Mouse (Mus musculus): ENCODE measurements around the gene Cdh7. TPM values are rescaled to one million over a fixed set of nuclear protein-coding genes. Genes with fewer than 3 reads are reported as not detected.
"Not testable (repeated sequence)": the region's sequence is repeated elsewhere in the genome, so short reads cannot be mapped to it uniquely, and the experiment has no call there.

The Cdh7 gene
- total RNA-seq (2015; ENCODE audit: low replicate concordance), result 0.36 TPM in 1 of 2 replicates, not detected in the other
- not detected in 2 replicates for total RNA-seq (2017; ENCODE audit: low replicate concordance)

DNA sequence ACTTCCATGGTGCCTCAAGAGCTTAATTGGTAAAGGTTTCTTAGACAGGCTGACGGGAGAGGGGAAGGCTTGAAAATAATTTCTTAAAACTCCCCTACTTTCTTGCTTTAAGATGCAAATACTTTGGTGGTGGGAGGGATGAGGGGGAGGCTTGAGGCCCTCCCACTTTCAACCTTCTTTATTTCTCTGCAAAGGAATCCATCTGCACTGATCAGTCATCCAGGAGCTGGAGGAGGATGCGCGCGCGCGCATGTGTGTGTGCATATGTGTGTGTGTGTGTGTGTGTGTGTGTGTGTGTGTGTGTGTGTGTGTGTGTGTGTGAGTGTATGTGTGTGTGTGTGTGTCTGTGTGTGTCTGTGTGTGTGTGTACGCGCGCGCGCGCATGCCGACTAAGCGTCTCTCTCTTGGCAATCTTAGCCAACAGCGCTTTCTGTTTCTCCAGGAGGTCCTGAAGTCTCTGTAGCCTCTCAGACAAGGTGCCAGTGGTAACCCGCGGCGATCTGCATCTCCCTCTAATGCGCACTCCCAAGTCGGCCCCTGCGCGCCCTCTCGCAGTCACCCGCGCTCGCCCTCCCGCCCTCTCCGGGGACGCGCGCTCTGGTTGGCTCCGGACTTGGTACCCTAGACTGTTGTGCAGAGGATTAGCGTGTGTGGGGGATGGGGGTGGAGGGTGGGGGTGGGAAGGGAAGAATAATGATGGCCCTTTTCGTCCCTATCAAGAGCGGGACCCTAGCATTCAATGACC lies at the start of gene Cdh7:
Gene Cdh7 (plus strand): TSS at position 368 of the 745 bp plus-strand sequence.
- no peak for ATAC-seq (replicated peaks; ENCODE audit: low FRiP score, poor library complexity, severe bottlenecking)

DNA sequence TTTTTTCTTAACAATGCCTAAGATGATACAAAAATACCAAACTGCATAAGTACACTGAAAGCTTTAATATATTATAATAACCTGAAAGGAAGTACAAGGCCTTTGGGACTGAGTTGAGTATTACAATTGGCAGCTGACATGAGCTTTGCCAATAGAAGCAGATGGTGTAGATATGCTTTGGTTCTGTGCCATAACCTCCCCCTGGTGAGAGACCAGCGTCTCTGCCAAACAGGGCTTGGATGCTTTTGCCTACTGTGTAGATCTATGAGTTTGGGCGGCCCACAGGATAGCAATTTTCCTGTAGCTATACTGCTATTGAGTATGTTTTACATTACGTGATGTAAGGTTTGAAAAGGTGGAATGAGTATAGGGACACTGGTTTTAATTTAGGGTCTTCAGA lies 49.6 kb upstream of the Cdh7 start:
- no peak for ATAC-seq (replicated peaks; ENCODE audit: low FRiP score, poor library complexity, severe bottlenecking)

- no peak for ATAC-seq (replicated peaks; ENCODE audit: low FRiP score, poor library complexity, severe bottlenecking)
Measured at GRCm38 (mm10) chr1:109948571-109948970, 33.7 kb upstream of the Cdh7 start.

DNA sequence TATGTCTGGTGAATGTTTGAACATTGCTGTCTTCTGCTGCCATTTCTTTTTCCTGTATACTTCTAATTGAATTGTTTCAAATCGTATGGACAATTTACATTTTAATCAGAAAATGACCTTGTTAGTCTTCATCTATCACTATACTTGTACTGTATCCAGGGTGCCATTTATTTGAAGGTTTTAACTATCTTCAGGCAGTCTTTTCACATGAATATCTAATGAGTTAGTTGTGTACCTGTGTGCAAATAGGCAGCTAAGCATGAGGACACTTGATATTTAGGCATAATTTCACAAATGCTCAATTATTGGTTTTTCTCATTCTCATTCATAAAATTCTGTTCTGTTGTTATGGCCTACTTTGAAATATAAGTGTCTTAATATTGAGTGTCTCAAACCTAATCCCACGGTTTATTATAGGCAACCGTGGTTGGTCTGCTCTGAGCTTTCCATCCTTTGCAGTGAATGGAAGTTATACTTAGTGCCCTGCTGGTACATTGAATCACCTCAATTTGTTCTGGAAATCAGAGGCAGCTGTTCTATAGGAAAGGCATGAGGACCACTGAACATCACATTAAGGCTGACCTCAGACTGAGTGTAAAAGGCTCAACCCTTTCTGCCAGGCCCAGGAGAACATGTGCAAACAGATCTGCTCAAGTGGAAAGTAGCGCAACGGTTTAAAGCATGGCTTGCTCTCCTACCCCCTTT lies 10.4 kb upstream of the Cdh7 start:
- ATAC-seq (replicated peaks; ENCODE audit: low FRiP score, poor library complexity, severe bottlenecking), result no peak

- ATAC-seq (replicated peaks; ENCODE audit: low FRiP score, poor library complexity, severe bottlenecking), result no peak
Measured at GRCm38 (mm10) chr1:109972426-109973015, 9.7 kb upstream of the Cdh7 start.

DNA sequence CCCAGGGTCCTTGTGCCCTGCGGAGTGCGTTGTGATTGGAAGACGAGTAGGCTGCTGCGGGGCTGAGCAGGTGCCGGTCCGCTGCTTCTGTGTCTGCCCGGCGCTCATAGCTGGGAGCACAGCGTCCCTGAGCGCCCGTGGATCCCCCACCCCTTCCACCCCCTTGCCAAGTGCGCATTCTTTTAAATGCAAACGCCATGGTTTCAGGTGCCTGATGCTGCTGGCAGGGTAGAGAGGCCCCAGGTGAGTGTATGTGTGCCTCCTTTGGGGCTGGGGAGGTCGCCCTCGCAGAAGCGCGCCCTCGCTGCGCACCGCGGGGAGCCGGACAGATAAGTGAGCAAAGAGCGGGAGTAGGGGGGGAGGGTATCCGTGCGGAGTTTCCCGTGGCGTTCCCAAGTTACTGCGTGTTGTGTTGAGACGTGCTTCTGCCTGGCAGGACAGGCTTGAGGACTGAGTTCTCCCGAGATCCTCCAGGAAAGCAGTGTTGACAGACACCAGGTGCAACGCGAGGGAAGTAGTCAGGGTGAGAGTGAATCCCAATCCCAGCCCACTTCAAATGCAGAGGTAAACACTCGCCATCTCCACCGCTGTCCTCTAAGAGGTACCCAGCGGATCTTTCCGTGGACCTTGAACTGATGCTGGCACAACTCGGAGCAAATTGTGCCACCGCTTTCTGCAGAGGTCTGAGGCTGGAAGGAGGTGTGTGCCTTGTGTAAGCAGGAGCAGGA lies 742 bp downstream of the Cdh7 start:
- no peak for ATAC-seq (replicated peaks; ENCODE audit: low FRiP score, poor library complexity, severe bottlenecking)

GRCm38 (mm10) chr1:109983537-109983912 lies 1.3 kb downstream of the Cdh7 start:
- no peak for ATAC-seq (replicated peaks; ENCODE audit: low FRiP score, poor library complexity, severe bottlenecking)

DNA sequence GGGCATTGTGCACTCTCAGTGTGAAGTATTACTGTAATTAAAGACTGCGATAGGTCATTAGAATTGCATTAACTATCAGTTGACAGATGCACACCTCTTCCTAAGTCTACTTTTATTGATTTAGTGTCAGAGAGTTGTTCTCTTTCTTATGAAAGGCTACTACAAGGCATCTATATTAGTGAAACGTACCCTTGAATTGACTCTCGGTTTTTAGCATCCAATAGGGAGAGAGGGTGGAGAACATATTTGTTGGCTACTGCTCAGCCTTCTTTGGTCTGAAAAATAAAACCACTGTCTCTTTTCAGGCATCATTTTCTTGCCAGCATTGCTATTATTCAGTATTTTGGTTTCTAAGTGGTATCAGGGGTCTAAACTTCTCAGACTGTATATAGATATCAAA lies 2.5 kb downstream of the Cdh7 start:
- no peak for ATAC-seq (replicated peaks; ENCODE audit: low FRiP score, poor library complexity, severe bottlenecking)

DNA sequence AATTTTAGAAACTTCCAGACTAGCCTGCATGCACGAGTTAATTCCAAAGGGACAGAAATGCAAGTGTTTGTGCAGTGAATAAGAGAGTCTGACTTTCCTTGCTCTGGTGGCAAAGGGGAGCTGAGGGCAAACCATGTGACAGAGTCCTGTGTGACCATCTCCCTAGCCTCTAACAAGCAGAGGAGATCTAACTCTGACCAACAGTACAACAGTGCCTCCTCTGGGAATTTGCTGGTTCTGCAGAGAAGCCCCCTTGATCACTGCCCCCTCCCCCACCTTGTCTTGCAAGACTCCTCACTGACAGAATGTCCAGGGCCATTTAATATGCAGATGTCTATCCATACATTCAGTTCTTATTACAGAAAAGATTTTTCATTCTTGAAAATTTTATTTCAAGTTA lies 3.2 kb downstream of the Cdh7 start:
- ATAC-seq (replicated peaks; ENCODE audit: low FRiP score, poor library complexity, severe bottlenecking), result no peak

DNA sequence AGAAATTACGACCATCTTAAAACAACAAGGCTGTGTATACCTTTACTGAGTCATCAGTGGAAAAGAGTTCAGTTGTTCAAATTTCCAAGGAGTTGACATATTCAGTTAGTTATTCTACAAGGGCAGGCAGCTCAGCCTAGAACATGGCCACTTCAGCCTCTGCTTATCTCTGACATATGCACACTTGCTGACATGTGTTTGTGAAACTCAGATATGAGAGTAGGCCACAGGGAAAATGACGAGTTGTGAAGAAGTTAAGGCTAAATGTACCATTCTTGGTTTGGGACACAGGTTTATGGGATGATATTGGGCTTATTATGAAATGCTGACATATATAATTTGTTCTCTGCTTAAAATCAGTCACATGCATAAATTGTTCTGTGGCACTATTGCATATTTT lies 7.3 kb downstream of the Cdh7 start:
- ATAC-seq (replicated peaks; ENCODE audit: low FRiP score, poor library complexity, severe bottlenecking), result no peak

GRCm38 (mm10) chr1:109993906-109994305 lies 11.7 kb downstream of the Cdh7 start:
- no peak for ATAC-seq (replicated peaks; ENCODE audit: low FRiP score, poor library complexity, severe bottlenecking)

DNA sequence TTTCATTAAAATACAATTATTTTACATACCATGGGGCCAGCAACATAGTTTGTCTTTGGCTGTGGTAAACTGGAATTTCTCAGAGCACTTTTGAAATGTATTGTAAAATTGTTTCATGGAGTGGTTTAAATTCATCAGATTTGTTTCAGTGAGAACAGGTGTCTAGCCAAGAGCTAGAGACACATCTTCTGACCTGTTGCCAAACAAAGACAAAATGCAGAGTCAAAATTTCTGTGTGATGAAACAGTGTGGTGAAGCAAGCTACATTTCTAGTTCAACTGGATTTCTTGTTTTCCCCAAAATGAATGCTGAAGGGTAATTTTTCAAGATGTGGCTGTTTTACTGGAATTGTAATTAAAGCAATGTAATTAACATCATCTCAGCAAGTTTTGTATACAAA lies 22.2 kb downstream of the Cdh7 start:
- no peak for ATAC-seq (replicated peaks; ENCODE audit: low FRiP score, poor library complexity, severe bottlenecking)

DNA sequence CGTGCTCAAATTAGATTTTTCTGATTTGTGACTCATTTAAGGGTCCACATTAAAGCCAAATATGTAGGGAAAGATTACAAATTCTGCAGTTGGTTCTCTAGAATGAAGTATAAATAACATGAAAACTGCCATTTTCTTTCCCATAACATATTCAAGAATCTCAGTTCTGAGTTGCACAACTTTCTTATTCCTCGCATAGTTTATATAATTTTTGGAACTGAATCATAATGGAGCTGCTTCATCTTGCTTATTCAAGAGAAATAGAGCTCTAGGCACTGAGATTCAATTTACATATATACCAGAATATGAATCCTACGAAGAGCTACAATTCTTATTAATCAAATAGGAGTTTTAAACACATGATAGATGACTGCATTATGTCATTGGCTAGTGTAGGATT lies 22.8 kb downstream of the Cdh7 start:
- no peak for ATAC-seq (replicated peaks; ENCODE audit: low FRiP score, poor library complexity, severe bottlenecking)

DNA sequence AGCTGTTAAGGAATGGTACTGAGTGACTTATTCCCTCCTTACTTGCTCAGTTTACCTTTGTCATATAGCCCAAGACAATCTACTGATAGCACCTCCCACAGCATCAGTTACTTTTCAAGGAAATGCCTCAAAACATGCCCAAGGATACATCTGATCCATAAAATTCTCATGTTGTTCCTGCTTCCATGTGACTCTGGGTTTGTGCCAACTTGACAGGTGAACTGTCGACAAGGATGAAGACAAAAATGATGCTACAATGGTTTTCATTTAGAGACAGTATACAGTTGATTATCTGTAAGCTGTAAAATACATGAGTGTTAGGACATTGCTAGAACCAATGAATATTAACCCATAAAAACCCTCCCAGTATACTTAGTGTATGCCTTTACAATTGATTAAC lies 29.9 kb downstream of the Cdh7 start:
- no peak for ATAC-seq (replicated peaks; ENCODE audit: low FRiP score, poor library complexity, severe bottlenecking)

- no peak for ATAC-seq (replicated peaks; ENCODE audit: low FRiP score, poor library complexity, severe bottlenecking)
Measured at GRCm38 (mm10) chr1:110056317-110056716, 74.1 kb downstream of the Cdh7 start.

GRCm38 (mm10) chr1:110067405-110067804 lies 85.2 kb downstream of the Cdh7 start:
- ATAC-seq (replicated peaks; ENCODE audit: low FRiP score, poor library complexity, severe bottlenecking), result no peak

GRCm38 (mm10) chr1:110078471-110078870 lies 96.2 kb downstream of the Cdh7 start:
- ATAC-seq (replicated peaks; ENCODE audit: low FRiP score, poor library complexity, severe bottlenecking), result no peak

- no peak for ATAC-seq (replicated peaks; ENCODE audit: low FRiP score, poor library complexity, severe bottlenecking)
Measured at GRCm38 (mm10) chr1:110118071-110118470, 135.8 kb downstream of the Cdh7 start.

- ATAC-seq (replicated peaks; ENCODE audit: low FRiP score, poor library complexity, severe bottlenecking), result no peak
Measured at GRCm38 (mm10) chr1:110118862-110119261, 136.6 kb downstream of the Cdh7 start.

- ATAC-seq (replicated peaks; ENCODE audit: low FRiP score, poor library complexity, severe bottlenecking), result not testable (repeated sequence)
Measured at GRCm38 (mm10) chr1:110171459-110171858, 189.2 kb downstream of the Cdh7 start.
